Mouse (Mus musculus): ENCODE results near the gene Gucy2c. TPM values are rescaled to one million over a fixed set of nuclear protein-coding genes. Genes with fewer than 3 reads are reported as not detected.

Gene Gucy2c
- 0.14 and 0.29 TPM in 2 replicates for polyA plus RNA-seq (2014; fragmentation: Nextera tagmentation; extraction: Ambion mirVana)

DNA sequence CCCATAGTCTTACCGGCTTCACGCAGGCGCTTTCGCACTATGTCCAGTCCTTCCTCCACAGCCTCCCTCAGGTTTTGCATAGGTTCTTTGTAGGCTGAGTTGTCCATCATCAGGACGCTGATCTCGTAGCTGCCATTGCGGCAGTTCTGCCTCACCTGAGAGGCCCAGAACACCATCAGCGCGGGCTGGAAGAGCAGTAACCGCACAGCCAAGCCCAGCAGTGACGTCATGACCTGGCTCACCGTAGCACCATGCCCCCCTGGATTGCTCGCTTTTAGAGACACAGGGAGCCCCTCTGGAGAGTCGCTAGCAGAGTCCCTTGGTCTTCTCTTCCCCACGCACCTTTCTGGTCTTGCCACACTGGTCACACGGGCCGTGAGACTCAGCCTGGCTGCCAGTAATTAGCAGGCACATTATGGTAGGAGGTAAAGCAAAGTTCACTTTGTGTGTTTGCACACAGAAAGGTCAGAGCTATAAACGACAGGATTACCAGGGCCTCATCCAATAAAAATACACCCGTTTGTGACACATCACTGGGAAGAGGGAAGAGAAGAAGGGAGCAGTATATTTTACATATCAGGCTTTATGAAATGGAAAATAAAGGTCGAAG lies at the start of gene Gucy2c:
Gene Gucy2c (minus strand): TSS at position 389 of the 610 bp plus-strand sequence.
- Histone ChIP-seq H3K9ac (replicated peaks; ENCODE audit: low read length) (no peak within 1 kb of the TSS), H3K4me3 (ENCODE audit: low read depth, low read length) (no peak within 1 kb of the TSS), H3K9me3 (replicated peaks; ENCODE audit: control insufficient read depth, low read length) (no peaks in the 10 kb centered on the region), H3K27ac (replicated peaks; ENCODE audit: low read depth, low read length) (no peak within 1 kb of the TSS), H3K27me3 (ENCODE audit: control insufficient read depth, insufficient read depth, low read length) (no peaks in the 10 kb centered on the region), H3K36me3 (replicated peaks; ENCODE audit: control insufficient read depth, insufficient read depth, low read depth, low read length) (no peaks in the 10 kb centered on the region), H3K4me1 (ENCODE audit: control insufficient read depth, insufficient read depth, low read length) (no peaks in the 10 kb centered on the region), H3K4me2 (ENCODE audit: low read depth, low read length) (no peak within 1 kb of the TSS)
- no peak for ATAC-seq (replicated peaks; ENCODE audit: insufficient number of reproducible peaks, low FRiP score, low TSS enrichment, low read depth)
- DNase-seq (ENCODE audit: low spot score): no peak
- WGBS: 81% methylated on average over 20 of the region's 20 CpGs

GRCm38 (mm10) chr6:136828681-136829080 lies 47.1 kb upstream of the Gucy2c start:
- Histone ChIP-seq H3K4me2 (ENCODE audit: low read depth, low read length) (peak overlapping the region; percentile 52), H3K9ac (replicated peaks; ENCODE audit: low read length) (peak overlapping the region; percentile 64), H3K27me3 (ENCODE audit: control insufficient read depth, insufficient read depth, low read length) (no peaks in the 10 kb centered on the region), H3K9me3 (replicated peaks; ENCODE audit: control insufficient read depth, low read length) (no peaks in the 10 kb centered on the region), H3K4me1 (ENCODE audit: control insufficient read depth, insufficient read depth, low read length) (no peaks in the 10 kb centered on the region), H3K4me3 (ENCODE audit: low read depth, low read length) (peak overlapping the region; percentile 99), H3K27ac (replicated peaks; ENCODE audit: low read depth, low read length) (no peak overlapping the region), H3K36me3 (replicated peaks; ENCODE audit: control insufficient read depth, insufficient read depth, low read depth, low read length) (no peaks in the 10 kb centered on the region)
- no peak for DNase-seq (ENCODE audit: low spot score)
- WGBS: 30% methylated on average over 4 of the region's 4 CpGs
- no peak for ATAC-seq (replicated peaks; ENCODE audit: insufficient number of reproducible peaks, low FRiP score, low TSS enrichment, low read depth)

- H3K9me3 ChIP-seq (replicated peaks; ENCODE audit: control insufficient read depth, low read length): no peaks in the 10 kb centered on the region
- peak; percentile 97 for DNase-seq (ENCODE audit: low spot score)
- peak within 1 kb of the TSS; percentile 43 for H3K27ac ChIP-seq (replicated peaks; ENCODE audit: low read depth, low read length)
- WGBS: 1% methylated on average over 38 of the region's 45 CpGs
- H3K36me3 ChIP-seq (replicated peaks; ENCODE audit: control insufficient read depth, insufficient read depth, low read depth, low read length): no peaks in the 10 kb centered on the region
- H3K9ac ChIP-seq (replicated peaks; ENCODE audit: low read length): peak within 1 kb of the TSS; percentile 98
- peak within 1 kb of the TSS; percentile 99 for H3K4me3 ChIP-seq (ENCODE audit: low read depth, low read length)
- H3K4me2 ChIP-seq (ENCODE audit: low read depth, low read length): peak within 1 kb of the TSS; percentile 52
- peak; percentile 100 for ATAC-seq (replicated peaks; ENCODE audit: insufficient number of reproducible peaks, low FRiP score, low TSS enrichment, low read depth)
- no peaks in the 10 kb centered on the region for H3K27me3 ChIP-seq (ENCODE audit: control insufficient read depth, insufficient read depth, low read length)
- H3K4me1 ChIP-seq (ENCODE audit: control insufficient read depth, insufficient read depth, low read length): no peaks in the 10 kb centered on the region
Observed at GRCm38 (mm10) chr6:136827881-136828561, 46.5 kb upstream of the Gucy2c start, which contains the start of gene Wbp11. TSS of gene Wbp11 (minus strand) at chr6:136828233.

- Histone ChIP-seq H3K4me1 (ENCODE audit: control insufficient read depth, insufficient read depth, low read length) (no peaks in the 10 kb centered on the region), H3K27ac (replicated peaks; ENCODE audit: low read depth, low read length) (peak within 1 kb of the TSS; percentile 43), H3K9ac (replicated peaks; ENCODE audit: low read length) (peak within 1 kb of the TSS; percentile 98), H3K36me3 (replicated peaks; ENCODE audit: control insufficient read depth, insufficient read depth, low read depth, low read length) (no peaks in the 10 kb centered on the region; the same call in 1 of the 2 replicates), H3K4me2 (ENCODE audit: low read depth, low read length) (peak within 1 kb of the TSS; percentile 52), H3K9me3 (replicated peaks; ENCODE audit: control insufficient read depth, low read length) (no peaks in the 10 kb centered on the region), H3K4me3 (ENCODE audit: low read depth, low read length) (peak within 1 kb of the TSS; percentile 99), H3K27me3 (ENCODE audit: control insufficient read depth, insufficient read depth, low read length) (no peaks in the 10 kb centered on the region)
- DNase-seq (ENCODE audit: low spot score): no peak
- no peak for ATAC-seq (replicated peaks; ENCODE audit: insufficient number of reproducible peaks, low FRiP score, low TSS enrichment, low read depth)
- WGBS: under 1% methylated on average over 34 of the region's 34 CpGs
Observed at GRCm38 (mm10) chr6:136827516-136827880, 45.9 kb upstream of the Gucy2c start, which contains the start of gene BC049715. TSS of gene BC049715 (plus strand) at chr6:136827626.

- ATAC-seq (replicated peaks; ENCODE audit: insufficient number of reproducible peaks, low FRiP score, low TSS enrichment, low read depth) (no peak), DNase-seq (ENCODE audit: low spot score) (no peak)
- H3K4me1 ChIP-seq (ENCODE audit: control insufficient read depth, insufficient read depth, low read length): no peaks in the 10 kb centered on the region
- H3K9me3 ChIP-seq (replicated peaks; ENCODE audit: control insufficient read depth, low read length): no peaks in the 10 kb centered on the region
- peak overlapping the region; percentile 99 for H3K4me3 ChIP-seq (ENCODE audit: low read depth, low read length)
- H3K27ac ChIP-seq (replicated peaks; ENCODE audit: low read depth, low read length): no peak overlapping the region
- no peaks in the 10 kb centered on the region for H3K27me3 ChIP-seq (ENCODE audit: control insufficient read depth, insufficient read depth, low read length)
- 14% methylated on average over 7 of the region's 7 CpGs for WGBS
- H3K36me3 ChIP-seq (replicated peaks; ENCODE audit: control insufficient read depth, insufficient read depth, low read depth, low read length): no peaks in the 10 kb centered on the region; the same call in 1 of the 2 replicates
- H3K9ac ChIP-seq (replicated peaks; ENCODE audit: low read length): peak overlapping the region; percentile 98
- H3K4me2 ChIP-seq (ENCODE audit: low read depth, low read length): peak overlapping the region; percentile 50
Observed at GRCm38 (mm10) chr6:136827116-136827515, 45.6 kb upstream of the Gucy2c start.

DNA sequence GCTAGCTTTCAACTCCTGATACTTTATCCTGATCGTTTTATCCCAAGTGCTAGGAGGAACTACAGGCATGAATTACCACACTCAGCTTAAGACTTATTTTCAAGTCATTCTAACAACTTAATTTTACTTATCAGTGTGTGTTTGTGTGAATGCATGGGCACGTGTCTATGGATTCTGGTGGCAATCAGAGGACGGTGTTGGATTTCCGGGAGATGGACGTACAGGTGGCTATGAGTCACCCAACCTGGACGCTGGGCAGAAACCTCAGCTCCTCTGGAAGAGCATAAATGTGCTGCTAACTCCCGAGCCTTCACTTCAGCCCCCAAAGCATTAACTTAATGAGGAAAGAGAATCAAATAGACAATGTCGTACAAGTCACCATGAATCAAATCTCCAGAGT lies 43.4 kb upstream of the Gucy2c start:
- no peaks in the 10 kb centered on the region for H3K27me3 ChIP-seq (ENCODE audit: control insufficient read depth, insufficient read depth, low read length)
- H3K36me3 ChIP-seq (replicated peaks; ENCODE audit: control insufficient read depth, insufficient read depth, low read depth, low read length): peaks cover 12% of the 10 kb centered on the region
- no peak for ATAC-seq (replicated peaks; ENCODE audit: insufficient number of reproducible peaks, low FRiP score, low TSS enrichment, low read depth)
- WGBS: 87% methylated on average over 8 of the region's 8 CpGs
- no peak overlapping the region for H3K9ac ChIP-seq (replicated peaks; ENCODE audit: low read length)
- no peak for DNase-seq (ENCODE audit: low spot score)
- H3K27ac ChIP-seq (replicated peaks; ENCODE audit: low read depth, low read length): no peak overlapping the region
- no peak overlapping the region for H3K4me3 ChIP-seq (ENCODE audit: low read depth, low read length)
- H3K4me2 ChIP-seq (ENCODE audit: low read depth, low read length): no peak overlapping the region
- no peaks in the 10 kb centered on the region for H3K4me1 ChIP-seq (ENCODE audit: control insufficient read depth, insufficient read depth, low read length)
- no peaks in the 10 kb centered on the region for H3K9me3 ChIP-seq (replicated peaks; ENCODE audit: control insufficient read depth, low read length)

DNA sequence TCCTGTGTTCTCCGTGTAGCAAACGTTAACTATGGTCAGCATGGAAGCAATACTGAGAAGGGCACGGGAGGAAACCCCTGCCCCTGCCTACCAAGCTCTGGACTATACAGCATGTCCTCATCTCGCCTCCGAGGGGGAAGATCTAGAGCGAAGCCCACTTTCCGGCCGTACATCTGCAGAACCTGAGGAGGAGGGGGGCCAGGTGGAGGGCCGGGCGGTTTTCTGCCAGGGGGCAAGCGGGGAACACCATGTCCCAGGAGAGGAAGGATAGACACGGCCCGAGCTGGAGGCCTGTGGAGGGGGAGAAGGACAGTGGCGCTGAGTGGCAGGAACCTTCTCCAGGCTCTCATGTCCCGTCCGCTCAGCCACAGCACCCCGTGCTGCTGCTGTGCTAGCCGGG lies 39.5 kb upstream of the Gucy2c start:
- ATAC-seq (replicated peaks; ENCODE audit: insufficient number of reproducible peaks, low FRiP score, low TSS enrichment, low read depth): no peak
- Histone ChIP-seq H3K9ac (replicated peaks; ENCODE audit: low read length) (no peak overlapping the region), H3K27ac (replicated peaks; ENCODE audit: low read depth, low read length) (no peak overlapping the region), H3K4me1 (ENCODE audit: control insufficient read depth, insufficient read depth, low read length) (no peaks in the 10 kb centered on the region), H3K36me3 (replicated peaks; ENCODE audit: control insufficient read depth, insufficient read depth, low read depth, low read length) (peaks cover 19% of the 10 kb centered on the region), H3K27me3 (ENCODE audit: control insufficient read depth, insufficient read depth, low read length) (no peaks in the 10 kb centered on the region), H3K4me3 (ENCODE audit: low read depth, low read length) (no peak overlapping the region), H3K4me2 (ENCODE audit: low read depth, low read length) (no peak overlapping the region), H3K9me3 (replicated peaks; ENCODE audit: control insufficient read depth, low read length) (no peaks in the 10 kb centered on the region)
- DNase-seq (ENCODE audit: low spot score): no peak
- 91% methylated on average over 18 of the region's 18 CpGs for WGBS

- no peak for ATAC-seq (replicated peaks; ENCODE audit: insufficient number of reproducible peaks, low FRiP score, low TSS enrichment, low read depth)
- DNase-seq (ENCODE audit: low spot score): no peak
- Histone ChIP-seq H3K36me3 (replicated peaks; ENCODE audit: control insufficient read depth, insufficient read depth, low read depth, low read length) (peaks cover 25% of the 10 kb centered on the region), H3K27ac (replicated peaks; ENCODE audit: low read depth, low read length) (no peak overlapping the region), H3K4me3 (ENCODE audit: low read depth, low read length) (no peak overlapping the region), H3K27me3 (ENCODE audit: control insufficient read depth, insufficient read depth, low read length) (no peaks in the 10 kb centered on the region), H3K9me3 (replicated peaks; ENCODE audit: control insufficient read depth, low read length) (no peaks in the 10 kb centered on the region), H3K4me2 (ENCODE audit: low read depth, low read length) (no peak overlapping the region), H3K9ac (replicated peaks; ENCODE audit: low read length) (no peak overlapping the region), H3K4me1 (ENCODE audit: control insufficient read depth, insufficient read depth, low read length) (no peaks in the 10 kb centered on the region)
- WGBS: 97% methylated on average over 21 of the region's 21 CpGs
Observed at GRCm38 (mm10) chr6:136820381-136820780, 38.8 kb upstream of the Gucy2c start.

All from embryonic facial prominence, embryonic 11.5 days (tissue).